Mouse (Mus musculus) embryonic fibroblast, embryonic 13.5 days (primary cell): ENCODE results near the gene Mff.

Experiments
- CTCF ChIP-seq: IDR thresholded peaks from 2 replicates; pipeline ENCODE4 v1.5.1; 2011; ENCODE audit warnings: mild to moderate bottlenecking, control low read depth, low read length, moderate library complexity, borderline replicate concordance; ENCODE audit not compliant: insufficient read depth
- POLR2A ChIP-seq: IDR thresholded peaks from 2 replicates; pipeline ENCODE4 v1.6.1; 2011; ENCODE audit warnings: low read depth, mild to moderate bottlenecking, control low read depth, low read length, moderate library complexity

DNA sequence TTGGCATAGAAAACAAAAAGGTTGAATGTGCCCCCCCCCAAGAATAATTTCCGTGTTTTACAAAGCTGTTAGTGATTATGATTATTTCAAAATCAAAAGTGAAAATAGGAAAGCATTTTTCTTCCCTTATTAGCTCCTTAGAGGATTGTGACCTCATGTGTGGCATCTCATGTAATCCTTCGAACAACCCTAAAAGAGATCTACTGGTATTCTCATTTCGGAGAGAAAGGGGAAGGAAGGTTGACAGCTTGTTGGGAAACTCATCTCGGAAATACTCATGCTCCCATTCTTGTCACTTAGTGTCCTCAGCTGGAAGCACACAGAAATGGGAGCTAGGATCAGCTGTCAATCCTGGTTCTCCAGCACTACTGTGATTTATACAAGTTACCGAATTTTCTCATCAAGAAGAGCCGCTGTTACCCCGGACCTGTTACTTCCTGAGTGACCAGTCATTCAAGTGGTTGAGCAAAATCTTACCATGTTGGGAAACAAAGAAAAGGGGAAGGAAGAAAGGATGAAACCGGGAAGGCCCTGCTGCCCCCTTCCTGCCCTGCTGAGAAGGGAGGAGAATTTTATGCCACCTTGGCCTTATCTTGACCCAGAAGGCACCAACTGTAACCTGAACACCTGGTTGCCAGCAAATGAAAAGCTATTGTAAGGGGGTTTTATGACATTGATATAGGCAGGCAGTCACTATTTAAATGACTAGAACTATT, 36.9 kb downstream of the Mff start:
- TF ChIP-seq POLR2A (no peak), CTCF (no peak)
